Mouse (Mus musculus): ENCODE measurements around the gene Ttc17. TPM values are rescaled to one million over a fixed set of nuclear protein-coding genes. Genes with fewer than 3 reads are reported as not detected.

Ttc17 gene
- polyA plus RNA-seq (2012; rRNA removed) = 12.6 and 14.7 TPM in 2 replicates

DNA sequence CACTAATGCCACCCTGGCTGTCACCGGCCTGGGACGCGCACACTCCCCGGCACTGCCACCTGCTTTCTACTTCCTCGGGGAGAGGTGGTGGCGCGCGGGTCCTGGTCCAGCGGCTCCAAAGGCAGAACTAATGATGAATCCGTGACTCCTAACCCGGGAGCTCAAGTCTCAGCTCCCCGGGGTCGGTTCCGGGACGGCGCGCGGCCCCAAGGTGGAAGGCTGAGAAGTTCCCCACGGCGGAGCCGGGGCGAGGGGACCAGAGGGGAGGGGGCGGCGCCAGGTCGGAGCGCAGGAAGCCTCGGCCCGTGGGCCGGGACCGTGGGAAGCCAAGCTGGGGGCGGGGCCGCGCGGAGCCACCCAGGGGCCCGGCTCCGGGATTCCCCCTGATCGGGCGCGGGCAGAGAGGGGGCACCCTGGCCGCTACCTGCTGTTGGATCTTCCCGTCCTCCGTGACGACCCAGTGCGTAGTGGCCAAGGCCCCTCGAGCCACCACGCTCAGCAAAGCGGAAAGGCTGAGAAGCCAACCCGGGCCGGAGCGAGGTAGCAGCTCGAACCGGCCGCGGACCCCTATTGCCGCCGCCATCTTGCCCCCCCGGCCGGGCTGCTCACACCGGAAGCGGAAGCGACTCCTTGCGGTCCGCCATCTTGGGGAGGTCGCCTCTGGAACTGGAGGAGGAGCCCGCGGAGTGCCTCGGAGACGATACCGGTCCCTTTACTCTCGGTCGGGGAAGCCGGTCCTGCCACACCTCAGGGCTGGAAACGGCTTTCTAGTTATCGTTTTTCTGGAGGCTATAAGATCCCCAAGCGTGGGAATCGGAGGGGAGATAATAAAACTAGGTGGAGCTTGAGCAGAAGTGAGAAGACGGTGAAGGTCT, at the start of gene Ttc17:
Gene Ttc17, minus strand, starts transcription at position 607 of the 875 bp plus-strand sequence.
- Histone ChIP-seq H3K27ac (ENCODE audit: insufficient read depth, low read depth, low read length) (peak within 1 kb of the TSS; percentile 93), H3K36me3 (ENCODE audit: control insufficient read depth, insufficient read depth, low read length) (no peaks in the 10 kb centered on the region), H3K4me3 (ENCODE audit: insufficient read depth, low read depth, low read length) (peak within 1 kb of the TSS; percentile 99), H3K4me1 (ENCODE audit: control insufficient read depth, insufficient read depth, low read length) (peaks cover 6% of the 10 kb centered on the region), H3K27me3 (replicated peaks; ENCODE audit: control insufficient read depth, insufficient read depth, low read length) (no peaks in the 10 kb centered on the region)
- DNase-seq = peak; percentile 94
- TF ChIP-seq CTCF (conservative IDR thresholded peaks at IDR 0.05; ENCODE audit: insufficient read depth, insufficient read length, low read depth, low read length) (no peak), POLR2A (IDR thresholded peaks at IDR 0.05; ENCODE audit: low read depth, low read length) (no peak)
- under 1% methylated on average over 75 of the region's 77 CpGs for WGBS

DNA sequence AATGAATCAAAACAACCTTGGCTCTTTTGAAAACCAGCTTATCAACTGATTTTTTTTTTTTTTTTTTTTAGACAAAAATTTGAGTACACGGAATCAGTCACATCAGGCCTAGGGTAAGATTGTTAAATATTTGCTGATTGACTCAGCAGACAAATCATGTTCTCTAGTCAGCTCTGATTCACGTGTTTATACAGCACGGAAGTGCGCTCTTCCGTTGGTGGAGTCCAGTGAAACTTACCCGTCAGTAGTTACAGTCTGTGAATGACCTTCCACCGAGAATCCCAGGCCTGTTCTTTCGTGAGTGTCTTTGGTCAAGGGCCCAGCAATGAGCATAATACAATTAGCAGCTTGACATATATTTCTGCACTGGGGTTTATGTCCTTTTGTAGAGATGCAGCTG, 43.2 kb upstream of the Ttc17 start:
- no peak for DNase-seq
- no peaks in the 10 kb centered on the region for H3K4me1 ChIP-seq (ENCODE audit: control insufficient read depth, insufficient read depth, low read length)
- no peaks in the 10 kb centered on the region for H3K36me3 ChIP-seq (ENCODE audit: control insufficient read depth, insufficient read depth, low read length)
- TF ChIP-seq POLR2A (IDR thresholded peaks at IDR 0.05; ENCODE audit: low read depth, low read length) (no peak), CTCF (conservative IDR thresholded peaks at IDR 0.05; ENCODE audit: insufficient read depth, insufficient read length, low read depth, low read length) (no peak)
- 48% methylated on average over 8 of the region's 8 CpGs for WGBS
- no peaks in the 10 kb centered on the region for H3K27me3 ChIP-seq (replicated peaks; ENCODE audit: control insufficient read depth, insufficient read depth, low read length)
- no peak overlapping the region for H3K27ac ChIP-seq (ENCODE audit: insufficient read depth, low read depth, low read length)
- no peak overlapping the region for H3K4me3 ChIP-seq (ENCODE audit: insufficient read depth, low read depth, low read length)

DNA sequence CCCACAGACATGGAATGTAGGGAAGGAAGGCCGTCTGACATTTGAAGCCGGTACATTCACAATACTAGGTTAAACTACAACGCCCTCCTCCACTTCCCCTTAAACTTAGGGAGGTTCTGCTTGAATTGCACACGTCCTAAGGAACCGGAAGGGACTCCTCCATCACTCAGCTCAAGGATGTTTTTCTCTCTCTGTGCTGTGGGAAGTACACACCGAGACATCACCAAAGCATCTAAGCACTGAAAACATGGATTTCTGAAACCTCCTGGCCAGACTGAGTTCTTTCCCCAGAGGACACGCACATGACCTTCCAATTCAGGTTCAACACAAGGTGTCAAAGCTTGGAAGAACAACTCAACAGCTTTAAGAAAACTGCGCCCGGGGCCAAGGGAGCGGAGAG, 30.5 kb upstream of the Ttc17 start:
- H3K36me3 ChIP-seq (ENCODE audit: control insufficient read depth, insufficient read depth, low read length) = no peaks in the 10 kb centered on the region
- 0% methylated on average over 10 of the region's 10 CpGs for WGBS
- TF ChIP-seq POLR2A (IDR thresholded peaks at IDR 0.05; ENCODE audit: low read depth, low read length) (no peak), CTCF (conservative IDR thresholded peaks at IDR 0.05; ENCODE audit: insufficient read depth, insufficient read length, low read depth, low read length) (no peak)
- peak overlapping the region; percentile 73; the same call in 1 of the 2 replicates for H3K27ac ChIP-seq (ENCODE audit: insufficient read depth, low read depth, low read length)
- peaks cover 20% of the 10 kb centered on the region for H3K4me1 ChIP-seq (ENCODE audit: control insufficient read depth, insufficient read depth, low read length)
- peak; percentile 34 for DNase-seq
- no peaks in the 10 kb centered on the region for H3K27me3 ChIP-seq (replicated peaks; ENCODE audit: control insufficient read depth, insufficient read depth, low read length)
- peak overlapping the region; percentile 93 for H3K4me3 ChIP-seq (ENCODE audit: insufficient read depth, low read depth, low read length)

DNA sequence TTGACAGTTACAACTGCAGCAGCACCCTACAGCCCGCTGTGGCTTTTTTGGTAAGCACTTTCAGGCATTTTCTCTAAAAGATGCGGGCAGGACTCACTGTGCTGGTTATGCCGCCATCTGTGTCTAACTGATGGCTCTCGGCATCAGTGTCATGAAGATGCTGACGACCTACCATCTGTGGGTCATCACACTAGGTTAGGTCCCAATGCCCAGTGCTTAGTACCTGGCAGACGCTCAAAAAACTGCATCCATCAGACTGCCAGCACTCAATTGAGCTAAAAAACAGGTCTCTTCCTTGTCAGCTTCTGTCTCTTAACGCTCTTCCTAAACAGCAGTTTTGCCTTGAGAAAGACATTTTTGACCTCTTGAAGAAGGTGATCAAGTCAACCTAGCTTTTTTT, 29.0 kb upstream of the Ttc17 start:
- no peak for DNase-seq
- no peaks in the 10 kb centered on the region for H3K27me3 ChIP-seq (replicated peaks; ENCODE audit: control insufficient read depth, insufficient read depth, low read length)
- no peaks in the 10 kb centered on the region for H3K36me3 ChIP-seq (ENCODE audit: control insufficient read depth, insufficient read depth, low read length)
- 83% methylated on average over 7 of the region's 7 CpGs for WGBS
- H3K4me3 ChIP-seq (ENCODE audit: insufficient read depth, low read depth, low read length) = no peak overlapping the region
- no peak overlapping the region for H3K27ac ChIP-seq (ENCODE audit: insufficient read depth, low read depth, low read length)
- TF ChIP-seq POLR2A (IDR thresholded peaks at IDR 0.05; ENCODE audit: low read depth, low read length) (no peak), CTCF (conservative IDR thresholded peaks at IDR 0.05; ENCODE audit: insufficient read depth, insufficient read length, low read depth, low read length) (no peak)
- H3K4me1 ChIP-seq (ENCODE audit: control insufficient read depth, insufficient read depth, low read length) = peaks cover 31% of the 10 kb centered on the region

DNA sequence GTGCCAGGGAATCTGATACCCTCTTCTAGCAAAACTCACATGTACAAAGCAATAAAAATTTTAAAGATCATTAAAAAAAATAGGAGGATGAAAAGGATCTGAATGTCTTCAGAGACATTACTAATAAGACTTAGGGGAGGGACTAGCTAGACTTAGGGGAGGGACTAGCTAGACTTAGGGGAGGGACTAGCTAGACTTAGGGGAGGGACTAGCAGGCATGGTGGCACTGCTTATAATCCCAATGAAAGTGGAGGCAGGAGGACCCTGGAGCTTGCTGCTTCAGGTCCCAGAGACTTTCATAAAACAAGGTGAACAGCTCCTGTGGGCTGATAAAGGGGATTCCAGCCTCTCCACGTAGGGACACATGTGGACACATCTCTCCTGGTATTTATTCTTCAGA, 28.3 kb upstream of the Ttc17 start:
- Histone ChIP-seq H3K27me3 (replicated peaks; ENCODE audit: control insufficient read depth, insufficient read depth, low read length) (no peaks in the 10 kb centered on the region), H3K4me1 (ENCODE audit: control insufficient read depth, insufficient read depth, low read length) (peaks cover 32% of the 10 kb centered on the region), H3K36me3 (ENCODE audit: control insufficient read depth, insufficient read depth, low read length) (no peaks in the 10 kb centered on the region), H3K4me3 (ENCODE audit: insufficient read depth, low read depth, low read length) (no peak overlapping the region), H3K27ac (ENCODE audit: insufficient read depth, low read depth, low read length) (no peak overlapping the region)
- no peak for DNase-seq
- TF ChIP-seq CTCF (conservative IDR thresholded peaks at IDR 0.05; ENCODE audit: insufficient read depth, insufficient read length, low read depth, low read length) (no peak), POLR2A (IDR thresholded peaks at IDR 0.05; ENCODE audit: low read depth, low read length) (no peak)
- WGBS = 67% methylated on average over 1 of the region's 1 CpGs

DNA sequence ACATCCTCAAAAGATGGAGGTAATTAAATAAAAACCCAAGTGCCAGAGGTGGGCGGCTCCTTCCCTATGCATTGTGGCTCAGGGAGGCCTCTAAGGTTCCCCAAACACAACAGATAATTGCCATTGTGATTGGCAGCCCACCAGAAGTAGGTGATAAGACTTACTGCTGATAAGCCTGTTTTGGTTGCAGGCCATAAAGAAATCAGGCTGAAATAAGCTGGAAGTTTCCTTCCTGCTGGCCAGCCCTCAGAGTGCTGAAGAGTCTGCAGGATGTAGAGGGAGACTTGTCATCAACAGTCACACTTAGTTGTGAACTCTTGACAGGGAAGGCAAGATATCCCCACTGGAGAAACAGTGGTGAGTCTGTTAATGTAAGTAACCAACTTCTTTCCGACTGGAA, 25.7 kb upstream of the Ttc17 start:
- H3K27me3 ChIP-seq (replicated peaks; ENCODE audit: control insufficient read depth, insufficient read depth, low read length) = no peaks in the 10 kb centered on the region
- no peak overlapping the region for H3K4me3 ChIP-seq (ENCODE audit: insufficient read depth, low read depth, low read length)
- no peak for DNase-seq
- H3K27ac ChIP-seq (ENCODE audit: insufficient read depth, low read depth, low read length) = no peak overlapping the region
- WGBS = 61% methylated on average over 2 of the region's 2 CpGs
- H3K4me1 ChIP-seq (ENCODE audit: control insufficient read depth, insufficient read depth, low read length) = peaks cover 30% of the 10 kb centered on the region
- H3K36me3 ChIP-seq (ENCODE audit: control insufficient read depth, insufficient read depth, low read length) = no peaks in the 10 kb centered on the region
- TF ChIP-seq CTCF (conservative IDR thresholded peaks at IDR 0.05; ENCODE audit: insufficient read depth, insufficient read length, low read depth, low read length) (no peak), POLR2A (IDR thresholded peaks at IDR 0.05; ENCODE audit: low read depth, low read length) (no peak)

DNA sequence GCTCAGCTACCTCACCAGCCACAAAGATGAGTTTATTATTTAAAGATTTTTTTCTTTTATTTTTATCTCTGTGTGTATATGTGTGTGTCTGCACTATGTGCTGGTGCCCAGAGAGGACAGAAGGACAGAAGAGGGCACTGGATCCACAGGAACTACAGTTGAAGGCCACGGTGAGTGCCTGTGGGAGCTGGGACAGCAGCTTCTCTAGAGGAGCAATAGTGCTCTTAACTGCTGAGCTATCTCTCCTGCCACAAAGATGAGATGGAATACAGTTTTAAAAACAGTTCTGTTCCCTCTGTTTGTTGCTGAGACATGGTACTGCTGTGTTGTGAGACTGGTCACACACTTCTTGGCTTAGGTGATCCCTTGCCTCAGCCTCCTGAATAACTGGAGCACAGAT, 22.0 kb upstream of the Ttc17 start:
- 95% methylated on average over 1 of the region's 1 CpGs for WGBS
- no peak overlapping the region for H3K4me3 ChIP-seq (ENCODE audit: insufficient read depth, low read depth, low read length)
- no peaks in the 10 kb centered on the region for H3K27me3 ChIP-seq (replicated peaks; ENCODE audit: control insufficient read depth, insufficient read depth, low read length)
- DNase-seq = no peak
- H3K36me3 ChIP-seq (ENCODE audit: control insufficient read depth, insufficient read depth, low read length) = peaks cover 8% of the 10 kb centered on the region; the same call in 1 of the 2 replicates
- peaks cover 14% of the 10 kb centered on the region; the same call in 1 of the 2 replicates for H3K4me1 ChIP-seq (ENCODE audit: control insufficient read depth, insufficient read depth, low read length)
- no peak overlapping the region for H3K27ac ChIP-seq (ENCODE audit: insufficient read depth, low read depth, low read length)
- no peak for TF ChIP-seq POLR2A (IDR thresholded peaks at IDR 0.05; ENCODE audit: low read depth, low read length)
- no peak for TF ChIP-seq CTCF (conservative IDR thresholded peaks at IDR 0.05; ENCODE audit: insufficient read depth, insufficient read length, low read depth, low read length)

Data from kidney, adult 2 months (tissue).